ENCODE assay signal across 9 mouse cellular contexts in genomic region chr17:57264972-57265945, GRCm38 (mm10). TPM values are rescaled to one million over a fixed set of nuclear protein-coding genes. Genes with fewer than 3 reads are reported as not detected.
DNase-seq lines count a peak whose midpoint lies in the region; ATAC-seq lines count a peak whose summit lies in the region.
"Had no signal": no experiment of that assay in that cellular context is flagged by ENCODE, and none has a peak within 500 bp of the region (broad histone marks: within the 10 kb centered on the region; RNA-seq: fewer than 3 reads in every experiment).

No protein-coding gene starts in this region.

- peak; percentile 88 for DNase-seq in adrenal gland, adult 8-10 months
- DNase-seq in embryonic facial prominence, embryonic 11.5 days (ENCODE audit: low spot score), result peak; percentile 25
- DNase-seq in lung, postnatal 10 days, result peak; percentile 95
- peak; percentile 59 for DNase-seq in skeletal muscle tissue, adult 2 months (ENCODE audit: low read depth, low spot score)
- no peak for DNase-seq in left cerebral cortex, adult 8-10 months (ENCODE audit: low spot score in 2 of 2)

- H3K36me3 ChIP-seq in embryonic facial prominence, embryonic 11.5 days (replicated peaks; ENCODE audit: control insufficient read depth, insufficient read depth, low read depth, low read length), result peaks cover 9% of the 10 kb centered on the region; the same call in 1 of the 2 replicates
- peaks cover 18% of the 10 kb centered on the region for H3K36me3 ChIP-seq in heart, embryonic 11.5 days (ENCODE audit: control insufficient read depth, insufficient read depth, low read length)
- H3K36me3 ChIP-seq in kidney, embryonic 16.5 days (ENCODE audit: insufficient read depth, low read length), result peaks cover 30% of the 10 kb centered on the region

- H3K9me3 ChIP-seq in embryonic facial prominence, embryonic 11.5 days (replicated peaks; ENCODE audit: control insufficient read depth, low read length), result no peaks in the 10 kb centered on the region
- no peaks in the 10 kb centered on the region for H3K9me3 ChIP-seq in heart, embryonic 11.5 days (replicated peaks; ENCODE audit: control insufficient read depth, low read length)
- no peaks in the 10 kb centered on the region for H3K9me3 ChIP-seq in kidney, embryonic 16.5 days (ENCODE audit: low read length)

- peak; percentile 51 for ATAC-seq in CD4-positive, CD25-positive, alpha-beta regulatory T cell, adult 4 months
- peak; percentile 64 for ATAC-seq in embryonic facial prominence, embryonic 11.5 days (replicated peaks; ENCODE audit: insufficient number of reproducible peaks, low FRiP score, low TSS enrichment, low read depth)
- peak; percentile 47; the same call in 1 of the 2 replicates for ATAC-seq in heart, embryonic 11.5 days (replicated peaks; ENCODE audit: insufficient number of reproducible peaks, low FRiP score, low TSS enrichment)
- ATAC-seq in kidney, embryonic 16.5 days (ENCODE audit: low FRiP score, low TSS enrichment), result peak; percentile 95

- H3K4me2 ChIP-seq in embryonic facial prominence, embryonic 11.5 days (ENCODE audit: low read depth, low read length), result no peak overlapping the region; the same call in 1 of the 2 replicates
- H3K4me2 ChIP-seq in heart, embryonic 11.5 days, result peak overlapping the region; percentile 31
- peak overlapping the region; percentile 45 for H3K4me2 ChIP-seq in kidney, embryonic 16.5 days (replicated peaks; ENCODE audit: low read depth, low read length)

- H3K4me3 ChIP-seq in embryonic facial prominence, embryonic 11.5 days (ENCODE audit: low read depth, low read length), result no peak overlapping the region
- no peak overlapping the region for H3K4me3 ChIP-seq in heart, embryonic 11.5 days (ENCODE audit: low read depth, low read length)
- peak overlapping the region; percentile 26 for H3K4me3 ChIP-seq in kidney, embryonic 16.5 days (ENCODE audit: low read length)
- H3K4me3 ChIP-seq: myocyte had no signal

- H3K9ac ChIP-seq in embryonic facial prominence, embryonic 11.5 days (replicated peaks; ENCODE audit: low read length), result no peak overlapping the region
- no peak overlapping the region for H3K9ac ChIP-seq in heart, embryonic 11.5 days (ENCODE audit: low read depth, low read length)
- H3K9ac ChIP-seq in kidney, embryonic 16.5 days (replicated peaks; ENCODE audit: low read length), result peak overlapping the region; percentile 39; the same call in 1 of the 2 replicates

- H3K27me3 ChIP-seq in embryonic facial prominence, embryonic 11.5 days (ENCODE audit: control insufficient read depth, insufficient read depth, low read length), result no peaks in the 10 kb centered on the region
- no peaks in the 10 kb centered on the region for H3K27me3 ChIP-seq in heart, embryonic 11.5 days (ENCODE audit: control insufficient read depth, insufficient read depth, low read length)
- H3K27me3 ChIP-seq in kidney, embryonic 16.5 days (ENCODE audit: insufficient read depth, low read length), result no peaks in the 10 kb centered on the region

- H3K4me1 ChIP-seq in embryonic facial prominence, embryonic 11.5 days (ENCODE audit: control insufficient read depth, insufficient read depth, low read length), result no peaks in the 10 kb centered on the region
- H3K4me1 ChIP-seq in heart, embryonic 11.5 days (ENCODE audit: control insufficient read depth, insufficient read depth, low read length), result 0 out of 2 replicates have a peak, but pooled peaks cover 3% of the 10 kb centered on the region
- H3K4me1 ChIP-seq in kidney, embryonic 16.5 days (ENCODE audit: insufficient read depth, low read length), result peaks cover 8% of the 10 kb centered on the region

- H3K27ac ChIP-seq in embryonic facial prominence, embryonic 11.5 days (replicated peaks; ENCODE audit: low read depth, low read length), result no peak overlapping the region
- H3K27ac ChIP-seq in heart, embryonic 11.5 days (ENCODE audit: low read depth, low read length), result no peak overlapping the region
- H3K27ac ChIP-seq in kidney, embryonic 16.5 days (ENCODE audit: low read length), result 0 out of 2 replicates have a peak overlapping the region, but pooled peaks have one; percentile 9

- WGBS in embryonic facial prominence, embryonic 11.5 days, result 31% methylated on average over 21 of the region's 22 CpGs
- 21% methylated on average over 22 of the region's 22 CpGs for WGBS in heart, embryonic 11.5 days (ENCODE audit: insufficient replicate concordance)
- WGBS in kidney, embryonic 16.5 days, result 33% methylated on average over 21 of the region's 22 CpGs

RNA-seq across cellular contexts. Expression of gene Vav1, which starts 13.6 kb away (rescaled TPM):
- 100 to 1,000 TPM in 1 of 2 experiments, 10 to 100 TPM in 1; 88.9 to 130 TPM for polyA plus RNA-seq in CD4-positive, CD25-positive, alpha-beta regulatory T cell, adult 4 months (2017; shearing (Covaris generic))
- total RNA-seq in adrenal gland, adult 8-10 months (2022), result 1 to 10 TPM; 3.0 to 6.2 (median 4.1) TPM
- polyA plus RNA-seq in embryonic facial prominence, embryonic 11.5 days (2014; fragmentation: Nextera tagmentation; extraction: Ambion mirVana), result 2.3 and 2.7 TPM in 2 replicates
- 1.7 and 2.2 TPM in 2 replicates for polyA plus RNA-seq in heart, embryonic 11.5 days (2014; fragmentation: Nextera tagmentation; extraction: Ambion mirVana)
- polyA plus RNA-seq in kidney, embryonic 16.5 days (2015; fragmentation: Nextera tagmentation; extraction: Ambion mirVana), result 1.4 and 2.0 TPM in 2 replicates
- 1 to 10 TPM; 2.9 to 9.2 (median 5.0) TPM for total RNA-seq in left cerebral cortex, adult 8-10 months (2022)
- polyA plus RNA-seq: myocyte had no signal

RNA-seq across cellular contexts. Expression of gene Trip10, which starts 16.0 kb away (rescaled TPM):
- 1 to 10 TPM; 2.6 to 3.6 TPM for polyA plus RNA-seq in CD4-positive, CD25-positive, alpha-beta regulatory T cell, adult 4 months (2017; shearing (Covaris generic))
- total RNA-seq in adrenal gland, adult 8-10 months (2022), result 10 to 100 TPM; 57.1 to 89.6 (median 72.8) TPM
- polyA plus RNA-seq in embryonic facial prominence, embryonic 11.5 days (2014; fragmentation: Nextera tagmentation; extraction: Ambion mirVana), result 25.3 and 27.2 TPM in 2 replicates
- 35.1 and 36.9 TPM in 2 replicates for polyA plus RNA-seq in heart, embryonic 11.5 days (2014; fragmentation: Nextera tagmentation; extraction: Ambion mirVana)
- polyA plus RNA-seq in kidney, embryonic 16.5 days (2015; fragmentation: Nextera tagmentation; extraction: Ambion mirVana), result 52.6 and 55.0 TPM in 2 replicates
- 1 to 10 TPM; 6.9 to 9.1 (median 8.1) TPM for total RNA-seq in left cerebral cortex, adult 8-10 months (2022)

RNA-seq across cellular contexts. Expression of gene Gpr108, which starts 17.0 kb away (rescaled TPM):
- 10 to 100 TPM; 62.0 to 94.4 TPM for polyA plus RNA-seq in CD4-positive, CD25-positive, alpha-beta regulatory T cell, adult 4 months (2017; shearing (Covaris generic))
- total RNA-seq in adrenal gland, adult 8-10 months (2022), result 100 to 1,000 TPM in 3 of 4 experiments, 10 to 100 TPM in 1; 98.6 to 107 (median 102) TPM
- 26.9 and 27.6 TPM in 2 replicates for polyA plus RNA-seq in embryonic facial prominence, embryonic 11.5 days (2014; fragmentation: Nextera tagmentation; extraction: Ambion mirVana)
- 24.0 and 24.7 TPM in 2 replicates for polyA plus RNA-seq in heart, embryonic 11.5 days (2014; fragmentation: Nextera tagmentation; extraction: Ambion mirVana)
- 39.0 and 42.8 TPM in 2 replicates for polyA plus RNA-seq in kidney, embryonic 16.5 days (2015; fragmentation: Nextera tagmentation; extraction: Ambion mirVana)
- total RNA-seq in left cerebral cortex, adult 8-10 months (2022), result 10 to 100 TPM; 26.5 to 27.8 (median 27.5) TPM

RNA-seq across cellular contexts. Expression of gene C3, which starts 37.3 kb away (rescaled TPM):
- polyA plus RNA-seq in CD4-positive, CD25-positive, alpha-beta regulatory T cell, adult 4 months (2017; shearing (Covaris generic)), result 1 to 10 TPM in 1 of 2 experiments, under 1 TPM in 1; 0.85 to 1.3 TPM
- 1,000 to 10,000 TPM in 1 of 4 experiments, 100 to 1,000 TPM in 1, 10 to 100 TPM in 2; 36.4 to 1,135 (median 245) TPM for total RNA-seq in adrenal gland, adult 8-10 months (2022)
- 0.35 and 0.46 TPM in 2 replicates for polyA plus RNA-seq in embryonic facial prominence, embryonic 11.5 days (2014; fragmentation: Nextera tagmentation; extraction: Ambion mirVana)
- polyA plus RNA-seq in heart, embryonic 11.5 days (2014; fragmentation: Nextera tagmentation; extraction: Ambion mirVana), result 1.3 and 1.6 TPM in 2 replicates
- 1.1 and 2.4 TPM in 2 replicates for polyA plus RNA-seq in kidney, embryonic 16.5 days (2015; fragmentation: Nextera tagmentation; extraction: Ambion mirVana)
- total RNA-seq in left cerebral cortex, adult 8-10 months (2022), result 1 to 10 TPM in 3 of 4 experiments, under 1 TPM in 1; 0.94 to 3.9 (median 1.3) TPM

Comparison
In these comparisons a context has a peak if more than half of its experiments do, and no peak if none do; other contexts are left out.
1. DNase-seq: peak in adrenal gland, adult 8-10 months (single experiment), embryonic facial prominence, embryonic 11.5 days (single experiment), lung, postnatal 10 days (single experiment) and skeletal muscle tissue, adult 2 months (single experiment); none in left cerebral cortex, adult 8-10 months (0 of 2).
2. RNA of gene Vav1, which starts 13.6 kb away (polyA plus RNA-seq): 88.9 to 130 TPM in CD4-positive, CD25-positive, alpha-beta regulatory T cell, adult 4 months; 2.3 to 2.7 TPM in embryonic facial prominence, embryonic 11.5 days, 1.7 to 2.2 TPM in heart, embryonic 11.5 days and 1.4 to 2.0 TPM in kidney, embryonic 16.5 days; every median in the first group is over 10 times any median in the second.
3. Peak in every context shown above with its lines, with median percentiles within 50 percentile points of each other: ATAC-seq.